Mouse (Mus musculus): ENCODE data around the gene Mchr1. TPM values are rescaled to one million over a fixed set of nuclear protein-coding genes. Genes with fewer than 3 reads are reported as not detected.

Gene Mchr1
- polyA plus RNA-seq, 1 experiment from 2014 or later = 0.92 TPM

- Histone ChIP-seq H3K27ac (0 out of 2 replicates have a peak overlapping the region, but pooled peaks have one; percentile 26), H3K4me3 (no peak overlapping the region), H3K9me3 (replicated peaks) (peaks cover 9% of the 10 kb centered on the region; the same call in 1 of the 2 replicates), H3K9ac (no peak overlapping the region), H3K36me3 (ENCODE audit: poor library complexity, severe bottlenecking) (no peaks in the 10 kb centered on the region), H3K4me2 (no peak overlapping the region), H3K4me1 (peaks cover 25% of the 10 kb centered on the region), H3K27me3 (no peaks in the 10 kb centered on the region)
- 20% methylated on average over 6 of the region's 6 CpGs for WGBS
- ATAC-seq = 0 out of 2 replicates have a peak, but pooled peaks have one; percentile 30
Observed at GRCm38 (mm10) chr15:81255063-81255462, 19.8 kb downstream of the Mchr1 start.

- H3K4me1 ChIP-seq = peaks cover 25% of the 10 kb centered on the region
- 0 out of 2 replicates have a peak, but pooled peaks have one; percentile 27 for ATAC-seq
- H3K27ac ChIP-seq = no peak overlapping the region
Observed at GRCm38 (mm10) chr15:81258296-81258695, 23.0 kb downstream of the Mchr1 start.

GRCm38 (mm10) chr15:81259304-81259703 is 24.0 kb downstream of the Mchr1 start:
- no peak overlapping the region for H3K9ac ChIP-seq
- H3K9me3 ChIP-seq (replicated peaks) = no peaks in the 10 kb centered on the region
- 98% methylated on average over 5 of the region's 5 CpGs for WGBS
- peaks cover 23% of the 10 kb centered on the region for H3K4me1 ChIP-seq
- no peaks in the 10 kb centered on the region for H3K27me3 ChIP-seq
- no peak overlapping the region for H3K4me3 ChIP-seq
- no peak overlapping the region for H3K4me2 ChIP-seq
- no peaks in the 10 kb centered on the region for H3K36me3 ChIP-seq (ENCODE audit: poor library complexity, severe bottlenecking)
- no peak for ATAC-seq
- no peak overlapping the region for H3K27ac ChIP-seq

More at GRCm38 (mm10) chr15:81258296-81258695, 23.0 kb downstream of the Mchr1 start:
- no peak overlapping the region for H3K9ac ChIP-seq
- no peaks in the 10 kb centered on the region for H3K27me3 ChIP-seq
- H3K9me3 ChIP-seq (replicated peaks) = no peaks in the 10 kb centered on the region
- H3K4me2 ChIP-seq = no peak overlapping the region
- no peak overlapping the region for H3K4me3 ChIP-seq
- WGBS = 34% methylated on average over 9 of the region's 9 CpGs
- no peaks in the 10 kb centered on the region for H3K36me3 ChIP-seq (ENCODE audit: poor library complexity, severe bottlenecking)

- Histone ChIP-seq H3K4me2 (no peak overlapping the region), H3K27me3 (no peaks in the 10 kb centered on the region), H3K4me1 (peaks cover 14% of the 10 kb centered on the region), H3K36me3 (ENCODE audit: poor library complexity, severe bottlenecking) (no peaks in the 10 kb centered on the region), H3K4me3 (no peak overlapping the region), H3K9ac (no peak overlapping the region), H3K27ac (no peak overlapping the region), H3K9me3 (replicated peaks) (no peaks in the 10 kb centered on the region)
- ATAC-seq = no peak
- 95% methylated on average over 9 of the region's 9 CpGs for WGBS
Observed at GRCm38 (mm10) chr15:81260208-81260607, 24.9 kb downstream of the Mchr1 start.

- WGBS = 36% methylated on average over 16 of the region's 16 CpGs
- no peaks in the 10 kb centered on the region for H3K4me1 ChIP-seq
- no peak overlapping the region for H3K27ac ChIP-seq
- no peaks in the 10 kb centered on the region for H3K27me3 ChIP-seq
- H3K4me3 ChIP-seq = no peak overlapping the region
- no peak overlapping the region for H3K9ac ChIP-seq
- no peak overlapping the region for H3K4me2 ChIP-seq
- no peaks in the 10 kb centered on the region; the same call in 1 of the 2 replicates for H3K9me3 ChIP-seq (replicated peaks)
- no peak for ATAC-seq
- H3K36me3 ChIP-seq (ENCODE audit: poor library complexity, severe bottlenecking) = no peaks in the 10 kb centered on the region
Observed at GRCm38 (mm10) chr15:81264392-81265095, 29.2 kb downstream of the Mchr1 start.

GRCm38 (mm10) chr15:81267416-81267815 is 32.1 kb downstream of the Mchr1 start:
- no peaks in the 10 kb centered on the region for H3K36me3 ChIP-seq (ENCODE audit: poor library complexity, severe bottlenecking)
- ATAC-seq = no peak
- no peaks in the 10 kb centered on the region; the same call in 1 of the 2 replicates for H3K9me3 ChIP-seq (replicated peaks)
- H3K9ac ChIP-seq = no peak overlapping the region
- H3K4me3 ChIP-seq = no peak overlapping the region
- no peak overlapping the region for H3K27ac ChIP-seq
- H3K4me1 ChIP-seq = peaks cover 4% of the 10 kb centered on the region
- no peak overlapping the region for H3K4me2 ChIP-seq
- no peaks in the 10 kb centered on the region for H3K27me3 ChIP-seq
- WGBS = 93% methylated on average over 2 of the region's 2 CpGs

GRCm38 (mm10) chr15:81272305-81273053 is 37.2 kb downstream of the Mchr1 start:
- ATAC-seq = 0 out of 2 replicates have a peak, but pooled peaks have one; percentile 51
- Histone ChIP-seq H3K9me3 (replicated peaks) (no peaks in the 10 kb centered on the region), H3K36me3 (ENCODE audit: poor library complexity, severe bottlenecking) (no peaks in the 10 kb centered on the region), H3K4me1 (peaks cover 12% of the 10 kb centered on the region), H3K27ac (peak overlapping the region; percentile 33), H3K9ac (peak overlapping the region; percentile 38; the same call in 1 of the 2 replicates), H3K4me2 (peak overlapping the region; percentile 23; the same call in 1 of the 2 replicates), H3K27me3 (no peaks in the 10 kb centered on the region), H3K4me3 (no peak overlapping the region)
- 21% methylated on average over 13 of the region's 13 CpGs for WGBS

GRCm38 (mm10) chr15:81273361-81273760 is 38.1 kb downstream of the Mchr1 start:
- Histone ChIP-seq H3K4me3 (no peak overlapping the region), H3K9me3 (replicated peaks) (no peaks in the 10 kb centered on the region), H3K4me1 (peaks cover 21% of the 10 kb centered on the region), H3K27me3 (no peaks in the 10 kb centered on the region), H3K27ac (no peak overlapping the region), H3K4me2 (no peak overlapping the region), H3K36me3 (ENCODE audit: poor library complexity, severe bottlenecking) (no peaks in the 10 kb centered on the region), H3K9ac (no peak overlapping the region)
- no peak for ATAC-seq
- 55% methylated on average over 2 of the region's 2 CpGs for WGBS

- Histone ChIP-seq H3K4me1 (peaks cover 16% of the 10 kb centered on the region), H3K4me3 (no peak overlapping the region), H3K4me2 (peak overlapping the region; percentile 18; the same call in 1 of the 2 replicates), H3K27ac (no peak overlapping the region), H3K9ac (no peak overlapping the region), H3K36me3 (ENCODE audit: poor library complexity, severe bottlenecking) (no peaks in the 10 kb centered on the region), H3K9me3 (replicated peaks) (no peaks in the 10 kb centered on the region), H3K27me3 (no peaks in the 10 kb centered on the region)
- 3% methylated on average over 11 of the region's 11 CpGs for WGBS
- ATAC-seq = peak; percentile 33; the same call in 1 of the 2 replicates
Observed at GRCm38 (mm10) chr15:81277928-81278327, 42.6 kb downstream of the Mchr1 start.

- no peak overlapping the region for H3K9ac ChIP-seq
- peaks cover 15% of the 10 kb centered on the region for H3K4me1 ChIP-seq
- no peak overlapping the region for H3K4me3 ChIP-seq
- H3K27ac ChIP-seq = no peak overlapping the region
- no peaks in the 10 kb centered on the region for H3K27me3 ChIP-seq
- no peak for ATAC-seq
- no peaks in the 10 kb centered on the region for H3K36me3 ChIP-seq (ENCODE audit: poor library complexity, severe bottlenecking)
- H3K9me3 ChIP-seq (replicated peaks) = no peaks in the 10 kb centered on the region
- no peak overlapping the region for H3K4me2 ChIP-seq
- 43% methylated on average over 6 of the region's 6 CpGs for WGBS
Observed at GRCm38 (mm10) chr15:81278699-81279098, 43.4 kb downstream of the Mchr1 start.

- Histone ChIP-seq H3K4me3 (no peak overlapping the region), H3K27me3 (no peaks in the 10 kb centered on the region), H3K4me1 (no peaks in the 10 kb centered on the region), H3K4me2 (no peak overlapping the region), H3K27ac (no peak overlapping the region), H3K36me3 (ENCODE audit: poor library complexity, severe bottlenecking) (no peaks in the 10 kb centered on the region), H3K9ac (no peak overlapping the region), H3K9me3 (replicated peaks) (no peaks in the 10 kb centered on the region)
- WGBS = 88% methylated on average over 9 of the region's 9 CpGs
- ATAC-seq = no peak
Observed at GRCm38 (mm10) chr15:81284121-81284734, 48.9 kb downstream of the Mchr1 start.
